Mouse (Mus musculus) megakaryocyte progenitor cell, adult 5-6 weeks (primary cell): Measurements from ENCODE around the gene Cpn1. TPM values are rescaled to one million over a fixed set of nuclear protein-coding genes. Genes with fewer than 3 reads are reported as not detected.
A peak's percentile ranks its signal among the peaks of the same experiment; 100 is the strongest.

ENCODE experiments used
- ATAC-seq: replicated peaks from 2 replicates; pipeline ENCODE4 v1.8.0; 2016; ENCODE audit warnings: mild to moderate bottlenecking, moderate TSS enrichment, inconsistent platforms; ENCODE audit not compliant: poor library complexity
- total RNA-seq, 2 experiments: library from RNA; stranded (forward) in 1 of 2; stranded (reverse) in 1 of 2; fragments of 157-497, 149-512 nt in 1 of 2; fragments of 200-1000 nt in 1 of 2; gene quantifications; 2 replicates each; pipeline versions ENCODE4 v1.2.3 to v1.2.4; 2015 to 2017

The Cpn1 gene
- 0.22 TPM in 2 replicates for total RNA-seq (2015)
- total RNA-seq (2017), result 0.29 TPM in 1 of 2 replicates, not detected in the other

- ATAC-seq, result peak; percentile 42; the same call in 1 of the 2 replicates
Measured at GRCm38 (mm10) chr19:43986069-43986794, at the start of gene Cpn1. Gene Cpn1 (minus strand): TSS chr19:43986556.

GRCm38 (mm10) chr19:44033396-44033795 lies 47.0 kb upstream of the Cpn1 start:
- no peak for ATAC-seq

- no peak for ATAC-seq
Measured at GRCm38 (mm10) chr19:44032046-44032744, 45.8 kb upstream of the Cpn1 start.

- no peak for ATAC-seq
Measured at GRCm38 (mm10) chr19:44030024-44030423, 43.7 kb upstream of the Cpn1 start.

GRCm38 (mm10) chr19:44028972-44029371 lies 42.6 kb upstream of the Cpn1 start, which contains the start of gene Cyp2c23:
Gene Cyp2c23 (minus strand): TSS chr19:44029208.
- ATAC-seq, result no peak

- no peak for ATAC-seq
Measured at GRCm38 (mm10) chr19:44026956-44027530, 40.7 kb upstream of the Cpn1 start.

GRCm38 (mm10) chr19:44024921-44025585 lies 38.7 kb upstream of the Cpn1 start:
- ATAC-seq, result no peak

- ATAC-seq, result no peak
Measured at GRCm38 (mm10) chr19:44023066-44023465, 36.7 kb upstream of the Cpn1 start.

- peak; percentile 50; the same call in 1 of the 2 replicates for ATAC-seq
Measured at GRCm38 (mm10) chr19:44021502-44021901, 35.1 kb upstream of the Cpn1 start.

- no peak for ATAC-seq
Measured at GRCm38 (mm10) chr19:44019739-44020138, 33.4 kb upstream of the Cpn1 start.

GRCm38 (mm10) chr19:44013862-44014261 lies 27.5 kb upstream of the Cpn1 start:
- no peak for ATAC-seq

GRCm38 (mm10) chr19:44008784-44009183 lies 22.4 kb upstream of the Cpn1 start:
- ATAC-seq, result 0 out of 2 replicates have a peak, but pooled peaks have one; percentile 31

- no peak for ATAC-seq
Measured at GRCm38 (mm10) chr19:44007186-44007585, 20.8 kb upstream of the Cpn1 start.

GRCm38 (mm10) chr19:44005025-44005424 lies 18.7 kb upstream of the Cpn1 start:
- no peak for ATAC-seq

GRCm38 (mm10) chr19:44004261-44004660 lies 17.9 kb upstream of the Cpn1 start:
- ATAC-seq, result no peak

- no peak for ATAC-seq
Measured at GRCm38 (mm10) chr19:44000720-44001119, 14.4 kb upstream of the Cpn1 start.

- ATAC-seq, result no peak
Measured at GRCm38 (mm10) chr19:44000061-44000460, 13.7 kb upstream of the Cpn1 start.

- no peak for ATAC-seq
Measured at GRCm38 (mm10) chr19:43998802-43999527, 12.6 kb upstream of the Cpn1 start.

GRCm38 (mm10) chr19:43998101-43998500 lies 11.7 kb upstream of the Cpn1 start:
- ATAC-seq, result no peak

- no peak for ATAC-seq
Measured at GRCm38 (mm10) chr19:43995427-43995826, 9.1 kb upstream of the Cpn1 start.

- no peak for ATAC-seq
Measured at GRCm38 (mm10) chr19:43992464-43992863, 6.1 kb upstream of the Cpn1 start.
